Mouse (Mus musculus): ENCODE data around the gene Grin2a.
"Not testable (repeated sequence)": the region's sequence is repeated elsewhere in the genome, so short reads cannot be mapped to it uniquely, and the experiment has no call there.

Grin2a gene

DNA sequence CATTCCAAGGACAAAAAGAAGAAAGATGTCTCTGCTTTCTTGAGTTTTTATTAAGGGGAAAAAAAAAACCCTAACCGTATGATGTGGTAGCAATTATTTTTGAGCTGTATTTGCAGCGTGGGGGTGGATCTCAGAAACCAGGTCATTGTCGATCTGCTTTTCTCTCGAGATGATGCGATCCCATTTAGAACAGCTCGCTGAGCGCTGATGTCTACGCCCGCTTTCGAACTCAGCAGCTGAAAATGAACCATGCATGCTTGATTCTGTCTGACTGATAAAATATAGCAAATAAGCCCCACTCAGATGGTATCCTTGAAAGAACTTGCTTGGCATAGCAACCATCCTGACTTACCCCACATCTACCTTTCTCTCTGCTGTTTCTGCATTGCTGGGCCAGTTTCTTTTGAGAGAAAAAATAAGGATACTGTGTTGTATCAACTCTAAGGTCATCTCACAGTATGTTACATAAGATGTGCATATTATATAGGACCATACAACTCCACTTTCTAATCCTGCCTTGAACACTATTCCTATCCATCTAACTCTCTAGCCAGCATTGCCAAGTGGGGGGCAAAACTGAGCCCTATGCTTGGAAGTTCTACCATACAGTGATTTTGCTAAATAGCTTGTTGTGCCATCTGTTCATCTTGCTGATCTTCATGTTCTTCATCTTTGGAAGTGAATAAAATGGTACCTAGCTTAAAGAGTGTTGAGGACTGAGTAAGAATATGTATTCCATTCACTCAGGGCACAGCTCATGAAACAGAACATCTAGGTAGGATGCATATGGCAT is 369.5 kb downstream of the Grin2a start:
- peak; percentile 58 to 65 for DNase-seq (ENCODE audit: low spot score in 2 of 2)

DNA sequence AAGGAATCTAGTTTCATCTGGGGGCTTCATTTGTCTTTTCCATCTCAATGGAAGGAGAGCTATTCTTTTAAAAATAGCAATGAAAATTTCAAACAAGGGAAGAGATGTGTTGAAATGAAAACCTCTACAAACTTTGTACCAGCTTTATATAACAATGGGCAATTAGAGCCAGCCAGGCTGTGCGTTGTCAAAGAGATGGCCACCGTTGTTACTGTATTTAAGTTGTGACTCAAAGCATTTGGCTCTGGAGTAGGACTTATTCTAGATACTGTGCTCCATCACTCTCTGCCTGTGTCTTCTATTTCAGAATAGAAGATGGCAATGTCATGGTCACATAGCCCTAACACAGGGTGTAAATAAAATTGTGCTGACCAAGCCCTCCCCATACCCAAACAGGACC is 371.0 kb downstream of the Grin2a start:
- DNase-seq (ENCODE audit: low spot score in 2 of 2) = peak in 1 of 2 experiments; percentile 49

DNA sequence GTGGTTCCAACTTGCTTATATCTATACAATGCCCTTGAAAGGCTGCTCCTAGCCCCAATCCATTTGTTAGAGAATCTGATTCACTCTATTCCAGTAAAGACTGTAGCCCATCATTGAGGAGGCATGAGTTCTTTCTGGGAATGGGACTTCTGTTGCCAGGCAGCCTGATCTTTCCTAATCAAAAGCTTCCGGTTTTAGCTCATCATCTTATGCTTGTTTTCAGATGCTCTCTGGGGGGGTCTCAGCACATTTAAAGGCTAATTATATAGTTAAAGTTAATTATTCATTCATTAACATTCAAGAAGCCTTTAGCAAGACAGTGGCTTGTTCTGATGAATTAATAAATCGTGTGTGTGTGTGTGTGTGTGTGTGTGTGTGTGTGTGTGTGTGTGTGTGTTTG is 377.2 kb downstream of the Grin2a start:
- DNase-seq (ENCODE audit: low spot score in 2 of 2) = no peak

DNA sequence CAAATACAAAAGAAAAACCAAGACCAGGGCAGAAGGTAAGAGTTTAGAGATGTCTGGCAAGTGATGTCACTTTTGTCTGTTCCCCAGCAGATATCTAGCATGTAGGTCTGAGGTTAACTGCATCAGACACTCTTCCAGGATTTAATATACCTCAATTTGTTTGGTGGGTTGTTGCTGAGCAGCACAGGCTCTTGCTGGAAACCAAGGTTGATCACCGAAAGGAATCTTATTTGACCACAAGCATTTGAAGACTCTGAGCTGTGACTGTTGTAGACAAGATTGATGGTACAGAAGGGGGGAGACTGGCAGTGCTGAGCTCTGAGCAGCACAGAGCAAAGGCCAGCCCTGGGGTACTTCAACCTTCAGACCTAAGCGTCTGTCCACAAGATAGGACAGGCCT is 378.1 kb downstream of the Grin2a start:
- DNase-seq (ENCODE audit: low spot score in 2 of 2) = no peak

DNA sequence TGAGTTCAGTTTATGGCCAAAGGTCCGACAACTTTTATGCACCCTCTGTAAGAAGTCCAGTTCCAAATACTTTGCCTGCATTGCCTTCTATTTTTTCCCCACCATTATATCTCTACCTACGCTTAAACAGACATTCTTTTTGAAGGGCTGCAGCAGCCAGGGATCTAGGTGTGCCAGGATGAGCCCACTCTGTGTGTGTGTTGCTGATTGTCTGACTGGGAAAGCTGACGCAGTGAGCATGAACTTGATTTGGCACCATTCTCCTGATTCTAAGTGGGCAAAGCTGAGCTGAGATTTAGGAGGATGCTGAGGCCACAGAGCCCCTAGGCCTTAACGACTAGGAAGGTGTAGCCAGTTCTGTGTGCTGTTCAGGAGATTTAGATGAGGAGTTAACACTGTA is 378.6 kb downstream of the Grin2a start:
- no peak for DNase-seq (ENCODE audit: low spot score in 2 of 2)

DNA sequence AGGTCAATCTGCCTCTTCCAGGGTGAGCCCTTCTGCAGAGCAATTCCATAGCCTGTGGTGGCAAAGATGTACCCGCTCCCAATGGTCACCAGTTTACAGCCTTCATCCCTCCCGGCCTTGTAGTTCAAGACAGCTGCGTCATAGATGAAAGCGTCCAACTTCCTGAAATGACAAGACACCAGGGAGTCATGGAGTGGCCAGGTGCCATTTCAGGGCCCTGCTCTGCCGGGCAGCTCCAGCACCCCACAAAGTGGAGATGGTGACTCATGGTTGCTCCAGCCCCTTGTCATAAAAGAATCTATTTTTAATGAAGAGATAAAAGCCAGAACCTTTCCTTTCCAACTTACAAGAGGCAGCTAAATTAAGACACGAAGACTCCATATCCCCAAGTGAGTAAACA is 382.8 kb downstream of the Grin2a start:
- DNase-seq (ENCODE audit: low spot score in 2 of 2) = not testable (repeated sequence)

DNA sequence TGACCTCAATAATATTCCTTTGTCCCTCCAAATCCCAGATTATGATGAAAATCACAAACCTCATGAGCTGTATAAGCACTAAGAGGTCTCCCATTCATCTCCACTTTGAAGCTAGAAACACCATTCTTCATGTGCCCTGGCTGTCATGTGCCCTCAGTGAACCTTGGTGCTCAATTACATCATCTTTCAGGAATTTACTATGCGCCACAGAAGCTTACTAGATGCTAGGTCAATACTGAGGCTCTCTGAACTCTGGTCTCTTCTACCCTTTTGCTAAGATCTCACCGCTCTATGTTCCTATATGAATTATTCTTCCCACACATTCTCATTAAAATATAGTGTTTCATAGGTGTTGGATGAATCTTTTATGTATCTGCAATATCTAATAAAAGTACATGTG is 387.9 kb downstream of the Grin2a start:
- DNase-seq (ENCODE audit: low spot score in 2 of 2) = no peak

DNA sequence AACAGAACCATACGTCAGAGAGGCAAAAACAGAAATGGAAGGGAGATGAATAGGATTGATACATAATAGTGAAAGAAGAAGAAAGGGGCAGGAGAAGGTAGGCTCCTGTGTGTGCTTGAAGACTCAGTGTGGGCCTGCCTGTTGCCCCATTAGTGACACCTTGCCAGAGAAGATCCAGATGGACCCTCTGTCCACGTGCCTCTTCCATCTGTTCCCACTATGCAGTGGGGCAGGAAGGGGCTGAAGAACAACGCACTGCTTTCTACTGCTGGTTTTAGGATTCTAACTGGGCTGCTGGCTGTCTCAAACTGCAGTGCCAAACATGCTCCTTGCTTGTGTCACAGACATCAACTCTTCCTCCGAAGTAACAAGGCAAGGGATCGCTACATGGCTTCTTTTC is 391.4 kb downstream of the Grin2a start:
- no peak for DNase-seq (ENCODE audit: low spot score in 2 of 2)

DNA sequence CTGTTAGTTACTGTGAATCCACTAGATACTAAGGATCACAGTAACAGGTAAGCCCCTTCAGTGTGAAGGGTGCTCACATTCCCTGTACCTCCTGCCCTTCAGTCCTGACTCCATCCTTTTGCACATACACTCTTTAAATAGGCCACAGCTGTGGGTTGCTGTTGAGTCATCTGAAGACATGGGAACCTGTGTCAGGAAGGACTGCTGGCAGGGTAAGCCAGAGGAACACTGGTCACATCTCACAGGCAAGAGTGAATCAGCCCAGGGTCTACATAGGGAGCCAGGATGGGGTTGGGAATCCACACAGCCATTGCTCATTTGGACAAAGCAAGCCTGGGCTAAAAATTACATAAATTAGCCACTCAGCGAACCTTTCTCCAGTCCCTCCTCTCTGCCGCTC is 392.8 kb downstream of the Grin2a start:
- no peak for DNase-seq (ENCODE audit: low spot score in 2 of 2)

DNA sequence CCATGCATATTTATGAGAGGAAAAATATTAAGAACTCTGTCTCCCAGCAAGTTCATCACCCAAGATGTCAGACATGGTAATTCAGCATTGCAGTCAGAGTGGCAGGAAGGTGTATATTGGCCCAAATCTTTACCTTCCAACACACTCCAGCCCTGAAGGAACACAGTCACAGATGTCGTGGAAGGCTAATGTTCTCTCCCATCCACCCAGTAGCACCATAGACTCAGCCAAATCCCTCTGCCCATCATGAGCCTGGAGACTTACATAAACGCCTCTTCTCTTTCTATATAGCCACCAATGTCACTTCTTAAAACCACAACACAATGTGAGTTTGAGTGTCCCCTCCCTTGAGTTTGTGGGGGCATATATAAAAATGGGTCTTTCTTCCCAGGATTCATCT is 406.2 kb downstream of the Grin2a start:
- peak in 1 of 2 experiments; percentile 39 for DNase-seq (ENCODE audit: low spot score in 2 of 2)

DNA sequence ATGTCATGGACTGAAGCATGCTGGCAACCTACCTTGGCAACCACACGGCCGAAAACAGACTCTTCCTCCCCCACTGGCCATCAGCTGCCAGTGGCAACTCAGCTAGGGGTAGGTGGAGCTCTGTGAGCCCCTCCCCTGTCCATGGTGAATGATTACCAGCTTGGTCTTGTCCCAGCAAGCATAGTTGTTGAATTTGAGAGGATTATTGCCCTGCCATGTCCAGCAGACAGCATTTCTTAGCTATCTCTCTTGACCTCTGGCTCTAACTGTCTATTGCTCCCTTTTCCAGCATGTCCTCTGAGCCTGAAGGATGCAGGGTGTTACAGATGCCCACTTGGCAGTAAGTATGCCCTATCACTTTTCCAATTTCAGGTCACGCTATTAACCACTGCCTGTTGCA is 406.9 kb downstream of the Grin2a start:
- DNase-seq (ENCODE audit: low spot score in 2 of 2) = no peak

DNA sequence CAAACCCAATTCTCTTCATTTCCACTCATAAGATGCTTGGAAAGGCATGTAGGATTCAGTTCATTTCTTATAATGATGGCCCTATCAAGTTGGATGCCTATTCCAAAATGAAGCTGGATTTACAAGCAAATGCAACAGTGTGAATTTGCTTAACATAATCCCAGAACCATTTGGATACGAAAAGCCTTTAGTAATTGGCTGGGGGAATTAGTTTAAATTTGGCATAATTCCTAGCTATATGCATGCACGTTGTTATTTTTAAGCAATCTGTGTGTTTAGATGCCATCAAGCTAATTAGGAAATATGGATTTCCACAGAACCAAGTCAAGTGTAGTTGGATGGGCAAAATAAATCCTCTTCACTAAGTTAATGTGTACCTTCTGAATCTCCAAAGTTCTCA is 411.4 kb downstream of the Grin2a start:
- DNase-seq (ENCODE audit: low spot score in 2 of 2) = no peak

DNA sequence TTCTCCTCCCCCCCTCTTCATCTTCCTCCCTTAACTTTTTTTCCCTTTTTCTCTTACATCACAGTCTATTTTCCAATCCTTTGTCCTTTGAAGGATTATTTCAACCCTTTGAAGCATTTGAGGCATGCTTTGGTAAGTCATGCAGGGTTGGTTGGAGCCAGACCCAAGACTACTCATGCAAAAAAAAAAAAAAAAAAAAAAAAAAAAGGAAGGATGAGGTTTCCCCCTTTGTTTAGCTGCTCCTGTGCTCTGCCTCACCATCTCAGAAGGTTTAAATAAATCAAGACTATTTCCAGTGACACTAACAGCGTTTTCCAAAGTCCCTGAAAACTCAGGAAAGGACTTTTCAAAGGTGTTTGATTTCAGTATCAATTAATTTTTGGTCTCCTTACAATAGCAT is 423.6 kb downstream of the Grin2a start:
- DNase-seq (ENCODE audit: low spot score in 2 of 2) = no peak

DNA sequence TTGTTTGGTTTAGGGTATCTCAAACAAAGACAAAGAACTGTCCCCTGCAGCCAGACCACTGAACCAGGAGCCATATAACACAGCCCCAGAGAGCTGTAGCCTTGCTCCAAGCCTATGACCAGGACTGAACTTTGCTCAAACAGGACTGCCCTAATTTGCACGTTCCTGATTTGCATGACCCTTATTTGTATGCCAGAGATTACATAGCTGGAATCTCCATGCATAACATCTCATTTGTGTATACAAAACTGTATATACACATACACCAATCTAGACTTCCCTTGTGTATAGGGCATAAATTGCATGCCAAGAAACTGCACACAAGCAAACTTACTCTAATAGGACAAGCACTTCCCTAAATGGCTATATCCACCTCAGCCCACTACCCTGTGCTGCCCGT is 428.1 kb downstream of the Grin2a start:
- no peak for DNase-seq (ENCODE audit: low spot score in 2 of 2)

DNA sequence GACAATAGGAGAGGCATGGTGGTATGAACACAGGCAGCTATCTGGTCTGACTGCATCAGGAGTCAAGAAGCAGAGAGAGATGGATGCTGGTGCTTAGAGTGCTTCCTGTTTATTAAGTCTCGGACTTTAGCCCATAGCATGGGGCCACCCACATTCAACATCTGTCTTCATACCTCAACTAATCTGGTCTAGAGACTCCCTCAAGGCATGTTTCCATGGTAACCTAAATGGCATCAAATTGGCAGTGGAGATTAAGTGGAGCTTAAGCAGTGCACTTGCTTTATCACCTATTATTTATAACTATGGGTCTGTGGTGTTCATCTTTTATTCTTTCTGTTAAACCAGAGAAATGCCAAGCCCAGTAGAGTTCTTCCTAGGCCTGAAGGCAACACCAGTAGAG is 433.5 kb downstream of the Grin2a start:
- no peak for DNase-seq (ENCODE audit: low spot score in 2 of 2)

DNA sequence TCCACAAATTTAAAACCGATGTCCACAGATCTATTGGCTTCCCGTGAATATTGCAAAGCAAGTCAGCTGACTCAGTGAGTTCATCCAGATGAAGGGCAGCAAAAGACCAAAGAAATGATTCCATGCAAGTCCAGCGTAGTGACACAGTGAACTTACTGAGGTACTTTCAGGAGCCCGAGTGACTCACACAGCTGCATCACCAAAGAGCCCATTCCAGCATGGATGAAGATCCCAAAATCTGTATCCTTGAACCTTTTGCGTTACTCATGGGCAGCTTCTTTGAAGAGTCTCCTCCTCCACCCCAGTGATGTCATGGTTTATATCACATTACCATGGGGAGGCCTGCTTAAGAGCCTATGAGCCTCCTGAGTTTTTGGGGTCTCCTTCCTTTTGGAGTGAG is 460.2 kb downstream of the Grin2a start:
- DNase-seq (ENCODE audit: low spot score in 2 of 2) = no peak

DNA sequence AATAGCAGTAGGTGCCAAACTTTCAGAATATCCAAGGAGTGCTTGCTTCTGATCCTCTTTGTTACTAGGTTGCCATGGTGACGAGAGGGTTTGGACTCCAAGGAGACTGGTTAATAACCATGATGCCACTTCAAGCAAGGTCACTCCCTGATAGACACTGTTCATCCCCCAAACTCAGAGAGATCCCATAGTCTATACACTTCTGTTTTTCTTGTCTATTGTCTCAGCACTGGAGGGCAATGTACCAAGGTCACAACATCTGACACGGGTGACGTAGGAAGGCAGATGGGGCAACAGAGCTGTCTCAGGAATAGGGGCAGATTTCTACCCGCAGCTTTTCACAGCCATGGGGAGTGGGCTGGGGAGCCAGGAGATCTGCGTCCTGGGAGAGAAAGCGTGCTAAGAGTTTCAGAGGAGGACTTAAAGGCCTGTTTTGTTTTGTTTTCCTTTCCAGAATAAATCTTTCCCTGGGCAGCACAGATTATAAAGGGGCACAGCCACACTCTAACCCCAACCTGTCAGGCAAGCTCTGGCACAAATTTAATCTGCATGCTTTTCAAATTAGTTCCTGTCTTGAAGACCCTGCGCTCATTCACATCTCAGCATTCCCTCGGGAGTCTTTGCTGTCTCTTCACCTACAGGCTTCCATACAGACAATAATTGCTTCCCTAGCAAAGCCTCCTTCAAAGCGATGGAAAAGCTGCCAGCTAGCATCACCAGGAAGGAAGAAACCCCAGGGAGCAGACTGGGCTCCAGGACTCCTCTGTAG is 461.6 kb downstream of the Grin2a start:
- no peak for DNase-seq (ENCODE audit: low spot score in 2 of 2)

DNA sequence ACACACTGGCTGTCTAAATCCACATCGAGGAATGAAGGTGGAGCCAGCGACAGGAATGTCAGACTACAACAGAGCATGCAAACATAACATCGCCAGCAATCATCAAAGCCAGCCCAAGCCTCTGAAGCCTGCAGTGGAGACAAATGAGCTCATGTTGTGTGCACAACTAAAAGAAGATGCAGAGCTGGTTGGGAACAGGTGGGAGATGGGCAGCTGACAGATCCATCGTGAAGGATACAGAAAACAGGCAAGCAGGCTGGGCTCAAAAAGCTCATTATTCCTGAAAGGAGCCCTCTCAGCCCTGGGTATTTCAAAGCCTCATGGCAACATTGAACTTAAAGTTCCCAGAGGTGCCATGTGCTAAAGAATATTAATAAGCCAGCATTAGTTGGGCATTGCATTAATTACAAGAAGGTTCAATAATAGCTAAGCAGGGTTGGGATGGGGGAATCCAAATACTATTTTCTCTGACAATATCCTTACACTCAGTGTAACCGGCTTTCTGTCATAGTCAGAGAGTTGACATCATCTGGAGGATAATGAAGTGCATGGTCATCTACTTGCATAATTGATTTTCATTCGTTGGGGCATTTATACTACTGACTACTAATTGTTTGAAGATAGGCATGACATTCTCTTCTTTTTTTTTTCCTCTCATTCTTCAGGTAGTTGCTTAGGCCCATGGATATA is 462.4 kb downstream of the Grin2a start:
- DNase-seq (ENCODE audit: low spot score in 2 of 2) = no peak

DNA sequence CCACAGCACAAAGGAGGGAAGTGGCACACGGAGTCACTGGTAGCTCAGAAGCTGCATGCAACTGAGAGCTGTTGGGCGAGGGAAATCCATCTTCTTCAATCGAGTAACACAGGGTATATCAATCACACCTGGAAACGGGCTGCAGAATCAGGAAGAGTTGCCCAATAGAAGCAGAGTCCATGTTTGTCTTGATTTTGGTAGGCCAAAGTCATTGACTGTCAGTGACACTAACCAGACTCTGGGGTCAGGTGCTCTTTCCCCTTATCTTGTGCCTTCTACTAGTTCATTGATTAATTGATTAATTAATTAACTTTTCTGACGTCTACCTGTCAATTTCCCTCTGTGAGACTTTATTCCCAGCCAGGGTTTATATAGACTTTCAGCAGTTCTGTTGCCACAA is 468.1 kb downstream of the Grin2a start:
- DNase-seq (ENCODE audit: low spot score in 2 of 2) = no peak

DNA sequence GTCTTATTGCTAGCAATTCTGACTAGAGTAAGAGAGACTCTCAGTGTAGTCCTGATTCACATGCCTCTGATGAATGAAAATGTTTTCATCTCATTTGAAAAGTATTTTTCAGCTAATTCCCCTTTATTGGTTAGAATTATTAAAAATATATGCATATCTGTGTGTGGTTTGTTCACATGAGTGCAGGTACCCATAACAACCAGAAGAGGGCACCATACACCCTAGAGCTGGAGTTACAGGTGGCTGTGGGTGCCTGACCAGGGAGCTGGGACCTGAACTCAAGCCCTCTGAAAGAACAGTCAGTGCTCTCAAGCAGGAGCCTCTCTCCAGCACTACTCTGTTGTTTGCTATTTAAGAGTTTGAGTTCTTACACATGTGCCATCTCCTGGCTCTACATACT is 472.0 kb downstream of the Grin2a start:
- DNase-seq (ENCODE audit: low spot score in 2 of 2) = no peak
